Mouse (Mus musculus): ENCODE results near the gene Dapl1. TPM values are rescaled to one million over a fixed set of nuclear protein-coding genes. Genes with fewer than 3 reads are reported as not detected.

Gene Dapl1
- total RNA-seq, 1 experiment from 2014 or later = 10.8 TPM

- no peak for ATAC-seq (ENCODE audit: extremely low read depth, insufficient number of reproducible peaks, low FRiP score, poor library complexity, severe bottlenecking)
Measured at GRCm38 (mm10) chr2:59530811-59531210, 46.4 kb downstream of the Dapl1 start.

GRCm38 (mm10) chr2:59532999-59533398 lies 48.5 kb downstream of the Dapl1 start:
- no peak for ATAC-seq (ENCODE audit: extremely low read depth, insufficient number of reproducible peaks, low FRiP score, poor library complexity, severe bottlenecking)

GRCm38 (mm10) chr2:59533504-59533903 lies 49.1 kb downstream of the Dapl1 start:
- no peak for ATAC-seq (ENCODE audit: extremely low read depth, insufficient number of reproducible peaks, low FRiP score, poor library complexity, severe bottlenecking)

GRCm38 (mm10) chr2:59533971-59534748 lies 49.7 kb downstream of the Dapl1 start:
- ATAC-seq (ENCODE audit: extremely low read depth, insufficient number of reproducible peaks, low FRiP score, poor library complexity, severe bottlenecking) = no peak

- no peak for ATAC-seq (ENCODE audit: extremely low read depth, insufficient number of reproducible peaks, low FRiP score, poor library complexity, severe bottlenecking)
Measured at GRCm38 (mm10) chr2:59536958-59537357, 52.5 kb downstream of the Dapl1 start.

GRCm38 (mm10) chr2:59538031-59538430 lies 53.6 kb downstream of the Dapl1 start:
- no peak for ATAC-seq (ENCODE audit: extremely low read depth, insufficient number of reproducible peaks, low FRiP score, poor library complexity, severe bottlenecking)

GRCm38 (mm10) chr2:59539796-59540195 lies 55.3 kb downstream of the Dapl1 start:
- ATAC-seq (ENCODE audit: extremely low read depth, insufficient number of reproducible peaks, low FRiP score, poor library complexity, severe bottlenecking) = no peak

GRCm38 (mm10) chr2:59541121-59541887 lies 56.9 kb downstream of the Dapl1 start:
- ATAC-seq (ENCODE audit: extremely low read depth, insufficient number of reproducible peaks, low FRiP score, poor library complexity, severe bottlenecking) = peak; percentile 53; the same call in 1 of the 2 replicates

- no peak for ATAC-seq (ENCODE audit: extremely low read depth, insufficient number of reproducible peaks, low FRiP score, poor library complexity, severe bottlenecking)
Measured at GRCm38 (mm10) chr2:59543543-59544065, 59.2 kb downstream of the Dapl1 start.

GRCm38 (mm10) chr2:59544237-59544909 lies 59.9 kb downstream of the Dapl1 start:
- no peak for ATAC-seq (ENCODE audit: extremely low read depth, insufficient number of reproducible peaks, low FRiP score, poor library complexity, severe bottlenecking)

GRCm38 (mm10) chr2:59545001-59545400 lies 60.5 kb downstream of the Dapl1 start:
- ATAC-seq (ENCODE audit: extremely low read depth, insufficient number of reproducible peaks, low FRiP score, poor library complexity, severe bottlenecking) = no peak

GRCm38 (mm10) chr2:59547369-59548099 lies 63.1 kb downstream of the Dapl1 start:
- no peak for ATAC-seq (ENCODE audit: extremely low read depth, insufficient number of reproducible peaks, low FRiP score, poor library complexity, severe bottlenecking)

- ATAC-seq (ENCODE audit: extremely low read depth, insufficient number of reproducible peaks, low FRiP score, poor library complexity, severe bottlenecking) = no peak
Measured at GRCm38 (mm10) chr2:59552784-59553183, 68.3 kb downstream of the Dapl1 start.

GRCm38 (mm10) chr2:59554373-59554940 lies 70.0 kb downstream of the Dapl1 start:
- ATAC-seq (ENCODE audit: extremely low read depth, insufficient number of reproducible peaks, low FRiP score, poor library complexity, severe bottlenecking) = no peak

Other genes with a start within 250 kb of the Dapl1 start
- gene Tanc1, start 127.4 kb downstream of the Dapl1 start, total RNA-seq (2017) = 3.1 and 5.9 TPM in 2 replicates

Measured in neutrophil, adult 5-6 weeks (primary cell).